Mouse (Mus musculus) embryonic facial prominence, embryonic 15.5 days (tissue): Measurements from ENCODE around the gene Plekhm1. TPM values are rescaled to one million over a fixed set of nuclear protein-coding genes. Genes with fewer than 3 reads are reported as not detected.
"Not testable (repeated sequence)": the region's sequence is repeated elsewhere in the genome, so short reads cannot be mapped to it uniquely, and the experiment has no call there.

Experiments
- ATAC-seq: fragments of 200-750 bp; cut with Nextera tagmentation; 2 replicates; pipeline ENCODE4 v1.8.0; 2017; ENCODE audit warnings: low read depth, moderate TSS enrichment; ENCODE audit not compliant: insufficient number of reproducible peaks, low FRiP score, low TSS enrichment
- H3K27ac ChIP-seq: fragments of 300-500 bp; sonication (generic); replicated peaks from 2 replicates; pipeline ENCODE4 v1.5.1; 2015; ENCODE audit warnings: mild to moderate bottlenecking, inconsistent platforms
- H3K27me3 ChIP-seq: fragments of 300-500 bp; sonication (generic); 2 replicates; pipeline ENCODE4 v1.6.1; 2015; ENCODE audit warnings: inconsistent platforms
- H3K36me3 ChIP-seq: fragments of 300-500 bp; sonication (generic); 2 replicates; pipeline ENCODE4 v1.6.1; 2015; ENCODE audit warnings: mild to moderate bottlenecking, inconsistent platforms
- H3K4me1 ChIP-seq: fragments of 300-500 bp; sonication (generic); 2 replicates; pipeline ENCODE4 v1.6.1; 2015; ENCODE audit warnings: inconsistent platforms
- H3K4me2 ChIP-seq: fragments of 300-500 bp; sonication (generic); replicated peaks from 2 replicates; pipeline ENCODE4 v1.6.1; 2015; ENCODE audit warnings: mild to moderate bottlenecking, inconsistent platforms
- H3K4me3 ChIP-seq: fragments of 300-500 bp; sonication (generic); replicated peaks from 2 replicates; pipeline ENCODE4 v1.5.1; 2015; ENCODE audit warnings: mild to moderate bottlenecking, inconsistent platforms
- H3K9ac ChIP-seq: fragments of 300-500 bp; sonication (generic); 2 replicates; pipeline ENCODE4 v1.6.1; 2015; ENCODE audit warnings: inconsistent platforms
- H3K9me3 ChIP-seq: fragments of 300-500 bp; sonication (generic); replicated peaks from 2 replicates; pipeline ENCODE4 v1.6.1; 2016; ENCODE audit warnings: inconsistent platforms
- WGBS: fragments of 180-500 bp; shearing (Covaris S2); methylation state at CpG from one replicate; pipeline ENCODE4 v1.1.7; 2015; 5-methylcytosine and 5-hydroxymethylcytosine counted together
- polyA plus RNA-seq: library from polyadenylated mRNA; unstranded; fragments of >200 nt; fragmentation: Nextera tagmentation; extraction: Ambion mirVana; gene quantifications from 2 replicates; pipeline ENCODE4 v1.2.1, GENCODE M21; 2015

Gene Plekhm1
- polyA plus RNA-seq, 1 experiment from 2014 or later = 9.2 TPM

DNA sequence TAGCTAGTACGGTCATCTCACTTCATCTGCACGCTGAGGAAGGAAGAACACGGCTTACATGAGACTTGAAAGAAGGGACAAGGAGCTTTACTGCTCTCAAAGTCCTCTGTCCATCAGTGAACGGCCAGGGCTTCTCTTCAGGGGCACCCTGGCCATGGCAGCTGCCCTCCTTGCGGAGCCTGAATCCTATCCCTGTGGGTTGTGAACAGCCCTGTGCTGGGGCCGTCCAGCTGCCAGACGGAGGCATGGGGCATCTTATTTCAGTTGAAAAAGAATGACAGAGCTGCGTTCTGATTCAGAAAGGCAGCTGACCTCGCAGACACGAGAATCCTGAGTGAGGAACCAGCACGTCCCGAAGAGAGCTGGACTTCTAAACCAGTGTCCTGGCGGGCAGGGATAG is 3.6 kb downstream of the Plekhm1 start:
- H3K4me1 ChIP-seq = peaks cover 22% of the 10 kb centered on the region
- H3K27ac ChIP-seq = no peak overlapping the region
- H3K4me2 ChIP-seq = no peak overlapping the region
- H3K4me3 ChIP-seq = no peak overlapping the region
- no peaks in the 10 kb centered on the region for H3K9me3 ChIP-seq
- H3K36me3 ChIP-seq = no peaks in the 10 kb centered on the region; the same call in 1 of the 2 replicates
- WGBS = 86% methylated on average over 13 of the region's 13 CpGs
- ATAC-seq = no peak
- H3K27me3 ChIP-seq = no peaks in the 10 kb centered on the region
- H3K9ac ChIP-seq = no peak overlapping the region

DNA sequence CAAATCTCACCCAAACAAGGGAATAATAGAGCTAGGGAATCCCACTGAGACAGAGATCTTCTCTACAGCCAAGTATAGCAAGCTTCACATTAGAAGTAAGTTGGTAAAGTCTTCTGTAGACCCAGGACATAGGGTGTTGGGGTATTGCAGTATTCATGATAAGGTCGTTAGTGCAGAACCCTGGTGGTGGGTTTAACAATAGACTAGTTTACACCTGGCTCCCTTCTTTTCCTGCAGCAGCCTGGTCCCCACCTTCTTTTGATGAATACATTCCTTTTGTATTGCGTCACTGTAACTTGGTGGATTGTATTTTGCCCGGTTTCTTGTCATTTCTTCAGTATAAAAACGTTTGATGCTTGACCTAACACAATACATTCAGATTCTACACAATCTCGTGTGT is 5.4 kb downstream of the Plekhm1 start:
- H3K9ac ChIP-seq, H3K4me2 ChIP-seq, ATAC-seq, H3K4me3 ChIP-seq, H3K27me3 ChIP-seq, H3K27ac ChIP-seq, H3K9me3 ChIP-seq, H3K36me3 ChIP-seq: not testable (repeated sequence)
- WGBS = 64% methylated on average over 5 of the region's 5 CpGs
- H3K4me1 ChIP-seq = peaks cover 15% of the 10 kb centered on the region

DNA sequence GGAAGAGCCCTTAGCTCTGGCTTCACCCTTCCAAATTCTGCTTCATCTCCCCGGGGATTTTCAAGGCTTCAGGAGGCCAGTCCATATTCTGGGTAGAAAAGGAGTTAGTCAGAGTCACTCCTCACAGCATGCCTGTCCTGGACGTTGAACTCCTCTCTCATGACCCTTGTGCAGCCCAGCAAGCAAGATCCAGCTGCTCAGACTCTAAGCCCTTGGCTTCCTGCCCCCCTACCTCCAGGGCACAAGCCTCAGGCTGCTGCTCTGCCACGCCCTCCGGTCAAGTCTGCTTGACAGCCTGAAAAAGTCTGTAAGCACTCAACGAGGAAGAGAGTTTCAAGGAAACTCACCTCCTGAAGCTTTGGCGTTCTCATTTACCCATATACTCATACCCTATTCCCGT is 5.9 kb downstream of the Plekhm1 start:
- H3K9ac ChIP-seq = no peak overlapping the region
- no peak overlapping the region for H3K4me3 ChIP-seq
- peaks cover 10% of the 10 kb centered on the region for H3K4me1 ChIP-seq
- H3K36me3 ChIP-seq = peaks cover 5% of the 10 kb centered on the region
- H3K4me2 ChIP-seq = no peak overlapping the region
- no peak for ATAC-seq
- no peaks in the 10 kb centered on the region for H3K27me3 ChIP-seq
- H3K9me3 ChIP-seq = no peaks in the 10 kb centered on the region
- WGBS = 66% methylated on average over 7 of the region's 7 CpGs
- H3K27ac ChIP-seq = no peak overlapping the region

DNA sequence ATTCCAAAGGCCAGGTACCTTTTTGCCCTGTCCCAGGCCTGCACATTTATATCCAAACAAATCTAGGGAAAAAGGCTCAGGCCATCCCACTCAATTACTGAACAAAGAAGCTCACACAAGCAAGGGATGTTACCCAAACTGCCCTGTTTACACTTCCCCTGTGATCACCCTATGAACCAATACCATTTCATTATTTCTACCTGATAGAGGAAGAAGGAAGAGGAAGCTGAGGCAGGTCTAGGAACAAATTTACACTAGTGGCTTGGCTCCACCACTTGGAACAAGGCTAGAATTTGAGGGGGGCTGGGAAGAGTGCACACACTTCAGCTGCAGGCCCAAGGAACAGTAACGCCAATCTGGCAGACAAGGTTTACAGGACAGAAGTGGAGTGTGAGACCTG is 6.7 kb downstream of the Plekhm1 start:
- no peak overlapping the region for H3K27ac ChIP-seq
- ATAC-seq = no peak

DNA sequence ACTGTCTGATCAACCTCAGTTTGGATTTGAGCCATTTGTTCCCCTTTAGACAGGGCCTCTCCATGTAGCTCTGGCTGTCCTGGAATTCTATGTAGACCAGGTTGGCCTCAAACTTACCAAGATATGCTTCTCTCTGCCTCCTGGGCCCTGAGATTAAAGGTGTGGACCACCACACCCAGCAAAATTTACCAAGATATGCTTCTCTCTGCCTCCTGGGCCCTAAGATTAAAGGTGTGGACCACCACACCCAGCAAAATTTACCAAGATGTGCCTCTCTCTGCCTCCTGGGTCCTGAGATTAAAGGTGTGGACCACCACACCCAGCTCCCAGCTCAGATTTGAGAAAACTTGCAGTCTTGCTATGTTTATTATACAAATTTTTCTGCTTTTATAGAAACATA is 7.9 kb downstream of the Plekhm1 start:
- Histone ChIP-seq H3K4me2 (no peak overlapping the region), H3K4me1 (no peaks in the 10 kb centered on the region), H3K27me3 (no peaks in the 10 kb centered on the region), H3K9ac (no peak overlapping the region), H3K27ac (no peak overlapping the region), H3K4me3 (no peak overlapping the region), H3K9me3 (no peaks in the 10 kb centered on the region), H3K36me3 (peaks cover 5% of the 10 kb centered on the region)
- ATAC-seq = no peak

More for the DNA sequence above, 6.7 kb downstream of the Plekhm1 start:
- 94% methylated on average over 1 of the region's 1 CpGs for WGBS
- H3K4me3 ChIP-seq = no peak overlapping the region
- 0 out of 2 replicates have a peak, but pooled peaks cover 2% of the 10 kb centered on the region for H3K4me1 ChIP-seq
- no peaks in the 10 kb centered on the region for H3K27me3 ChIP-seq
- no peaks in the 10 kb centered on the region for H3K9me3 ChIP-seq
- H3K36me3 ChIP-seq = peaks cover 5% of the 10 kb centered on the region
- no peak overlapping the region for H3K9ac ChIP-seq
- H3K4me2 ChIP-seq = no peak overlapping the region

DNA sequence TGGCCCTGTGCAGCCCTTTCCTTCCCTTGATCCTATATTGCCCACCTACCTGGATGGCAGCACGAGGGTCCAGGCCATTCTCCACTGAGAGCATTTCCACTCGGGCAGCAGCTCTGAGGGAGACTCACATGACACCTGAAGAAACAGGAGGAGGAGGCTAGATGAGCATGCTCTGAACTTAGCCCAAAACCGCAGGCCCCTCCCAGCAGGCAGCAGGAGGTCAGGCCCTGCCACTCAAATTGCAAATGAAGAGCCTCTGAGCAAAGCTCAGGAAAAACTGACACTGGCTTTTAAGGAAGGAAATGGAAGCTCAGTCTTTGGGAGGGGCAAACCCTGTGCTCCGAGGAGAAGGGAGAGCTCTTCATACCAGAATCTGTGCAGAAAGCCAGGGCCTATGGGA is 8.7 kb downstream of the Plekhm1 start:
- Histone ChIP-seq H3K4me2 (no peak overlapping the region), H3K27me3 (no peaks in the 10 kb centered on the region), H3K27ac (no peak overlapping the region), H3K36me3 (peaks cover 5% of the 10 kb centered on the region), H3K4me1 (no peaks in the 10 kb centered on the region), H3K4me3 (no peak overlapping the region), H3K9ac (no peak overlapping the region), H3K9me3 (no peaks in the 10 kb centered on the region)
- whole genome bisulfite sequencing = 46% methylated on average over 4 of the region's 4 CpGs
- ATAC-seq = no peak

DNA sequence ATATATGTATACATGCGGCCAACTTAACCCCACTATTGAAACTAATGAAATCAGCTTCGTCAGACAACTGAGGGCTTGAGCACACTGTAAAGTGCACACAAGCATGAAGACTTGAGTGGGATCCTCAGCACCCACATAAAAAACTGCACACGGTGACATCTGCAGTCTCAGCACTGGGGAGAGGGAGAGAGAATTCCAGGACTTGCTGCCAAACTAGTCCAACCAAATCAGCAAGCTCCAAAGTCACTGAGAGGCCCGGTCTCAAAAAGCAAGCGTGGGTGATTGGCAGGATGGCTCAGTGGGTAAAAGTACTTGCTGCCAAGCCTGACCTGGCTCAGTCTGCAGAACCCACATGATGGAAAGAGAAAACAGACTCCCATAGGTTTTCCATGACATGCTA is 9.7 kb downstream of the Plekhm1 start:
- Histone ChIP-seq H3K27me3 (no peaks in the 10 kb centered on the region), H3K36me3 (peaks cover 5% of the 10 kb centered on the region), H3K4me2 (no peak overlapping the region), H3K4me3 (no peak overlapping the region), H3K27ac (no peak overlapping the region), H3K9ac (no peak overlapping the region), H3K9me3 (no peaks in the 10 kb centered on the region), H3K4me1 (no peaks in the 10 kb centered on the region)
- ATAC-seq = no peak
- 87% methylated on average over 5 of the region's 5 CpGs for WGBS

DNA sequence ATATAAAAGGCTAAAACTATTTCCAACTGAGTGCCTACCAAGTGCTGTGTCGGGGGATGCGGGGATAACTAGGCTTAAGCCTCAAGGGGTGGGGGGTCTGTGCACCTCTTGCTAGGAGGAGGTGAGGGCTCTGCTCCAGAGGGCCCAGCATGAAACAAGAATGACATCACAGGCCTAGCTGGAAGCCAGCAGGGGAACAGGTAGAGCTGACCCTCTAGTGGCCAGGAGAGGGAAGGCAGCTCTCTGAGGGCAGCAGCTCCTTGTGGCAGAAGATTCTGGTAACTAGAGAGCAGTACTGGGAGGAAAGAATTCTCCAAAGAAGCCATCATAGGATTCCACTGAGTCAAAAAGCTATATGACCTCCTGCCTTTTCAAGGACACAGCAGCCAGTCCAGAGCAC is 10.3 kb downstream of the Plekhm1 start:
- H3K27me3 ChIP-seq = no peaks in the 10 kb centered on the region
- H3K4me3 ChIP-seq = no peak overlapping the region
- H3K9ac ChIP-seq = no peak overlapping the region
- H3K4me1 ChIP-seq = no peaks in the 10 kb centered on the region
- 47% methylated on average over 2 of the region's 2 CpGs for WGBS
- H3K27ac ChIP-seq = no peak overlapping the region
- no peaks in the 10 kb centered on the region for H3K9me3 ChIP-seq
- no peak overlapping the region for H3K4me2 ChIP-seq
- no peak for ATAC-seq
- H3K36me3 ChIP-seq = peaks cover 5% of the 10 kb centered on the region

DNA sequence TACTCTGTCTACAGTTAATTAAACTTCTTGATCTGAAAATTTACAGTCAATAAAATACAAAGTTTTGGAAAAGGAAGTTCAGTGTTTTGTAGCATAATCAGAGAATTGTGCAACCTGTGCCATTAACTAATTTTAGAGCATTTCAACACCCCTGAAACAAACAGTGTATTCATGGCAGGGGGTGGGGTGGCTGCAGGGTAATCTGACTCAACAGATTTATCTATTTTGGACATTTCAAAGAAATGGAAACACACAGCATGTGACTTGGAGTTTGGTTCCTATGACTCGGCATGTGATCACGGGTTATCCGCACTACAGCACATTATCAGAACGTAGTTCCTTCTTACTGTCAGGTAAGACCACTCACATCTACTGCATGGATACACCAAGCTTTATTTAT is 12.5 kb downstream of the Plekhm1 start:
- Histone ChIP-seq H3K27ac (no peak overlapping the region), H3K4me1 (no peaks in the 10 kb centered on the region), H3K9me3 (no peaks in the 10 kb centered on the region), H3K9ac (no peak overlapping the region), H3K4me3 (no peak overlapping the region), H3K27me3 (no peaks in the 10 kb centered on the region), H3K4me2 (no peak overlapping the region), H3K36me3 (peaks cover 26% of the 10 kb centered on the region)
- ATAC-seq = no peak
- 85% methylated on average over 4 of the region's 4 CpGs for WGBS

DNA sequence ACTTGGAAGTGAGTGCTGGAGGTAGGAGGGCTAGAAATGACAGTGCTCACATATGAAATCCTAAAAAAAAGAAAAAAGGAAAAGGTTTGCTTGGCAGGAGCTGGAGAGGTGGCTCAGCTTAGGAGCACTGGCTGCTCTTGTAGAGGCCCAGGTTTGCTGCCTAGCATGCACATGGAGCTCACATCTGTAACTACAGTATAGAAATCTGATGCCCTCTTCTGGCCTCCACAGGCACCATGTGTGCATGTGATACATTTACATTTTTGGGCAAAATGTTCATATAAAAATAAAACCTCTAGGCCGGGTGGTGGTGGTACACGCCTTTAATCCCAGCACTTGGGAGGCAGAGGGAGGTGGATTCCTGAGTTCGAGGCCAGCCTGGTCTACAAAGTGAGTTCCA is 13.4 kb downstream of the Plekhm1 start:
- H3K4me3 ChIP-seq = no peak overlapping the region
- H3K4me2 ChIP-seq = no peak overlapping the region
- peaks cover 35% of the 10 kb centered on the region for H3K36me3 ChIP-seq
- no peak overlapping the region for H3K27ac ChIP-seq
- H3K4me1 ChIP-seq = no peaks in the 10 kb centered on the region
- no peaks in the 10 kb centered on the region for H3K9me3 ChIP-seq
- H3K27me3 ChIP-seq = no peaks in the 10 kb centered on the region
- H3K9ac ChIP-seq = no peak overlapping the region
- 74% methylated on average over 3 of the region's 3 CpGs for WGBS
- no peak for ATAC-seq

DNA sequence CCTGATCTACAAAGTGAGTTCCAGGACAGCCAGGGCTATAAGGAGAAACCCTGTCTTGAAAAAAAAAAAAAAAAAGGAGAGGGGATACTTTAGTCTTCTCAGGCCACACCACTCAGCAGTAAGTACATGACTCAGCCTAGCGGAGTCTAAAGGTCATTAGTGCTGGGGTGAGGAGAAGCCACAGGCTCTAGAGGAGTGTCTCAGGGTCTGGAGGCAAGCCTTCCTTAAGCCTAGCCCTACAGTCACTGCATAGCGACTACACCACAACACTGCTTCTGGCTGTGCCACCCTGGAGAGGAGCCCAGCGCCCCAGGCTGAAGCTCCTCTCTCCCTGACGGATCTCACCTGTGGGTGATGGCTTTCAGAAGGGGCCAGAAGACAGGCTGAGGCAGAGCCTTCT is 15.8 kb downstream of the Plekhm1 start:
- Histone ChIP-seq H3K27ac (no peak overlapping the region), H3K9me3 (no peaks in the 10 kb centered on the region), H3K4me2 (no peak overlapping the region), H3K4me3 (no peak overlapping the region), H3K27me3 (no peaks in the 10 kb centered on the region), H3K9ac (no peak overlapping the region), H3K36me3 (peaks cover 50% of the 10 kb centered on the region), H3K4me1 (no peaks in the 10 kb centered on the region)
- 84% methylated on average over 4 of the region's 4 CpGs for WGBS
- ATAC-seq = no peak

DNA sequence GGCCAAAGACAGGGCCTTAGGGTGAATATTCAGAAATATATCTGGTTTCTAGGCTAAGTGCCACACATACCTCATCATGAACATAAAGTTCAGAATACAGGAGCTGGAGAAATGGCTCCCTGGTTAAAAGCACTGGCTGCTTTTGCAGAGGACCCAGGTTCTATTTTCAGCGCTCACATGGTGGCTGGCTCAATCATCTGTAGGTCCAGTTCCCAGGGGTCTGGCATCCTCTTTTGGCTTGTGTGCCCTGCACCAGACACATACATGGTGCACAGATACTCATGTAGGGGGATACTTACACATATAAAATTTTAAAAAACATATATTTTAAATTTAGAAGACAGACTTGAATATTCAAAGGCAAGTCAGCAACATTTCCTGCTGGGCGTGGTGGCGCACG is 16.3 kb downstream of the Plekhm1 start:
- Histone ChIP-seq H3K27me3 (no peaks in the 10 kb centered on the region), H3K4me1 (no peaks in the 10 kb centered on the region), H3K27ac (no peak overlapping the region), H3K36me3 (peaks cover 51% of the 10 kb centered on the region), H3K9me3 (no peaks in the 10 kb centered on the region), H3K9ac (no peak overlapping the region), H3K4me3 (no peak overlapping the region), H3K4me2 (no peak overlapping the region)
- no peak for ATAC-seq
- WGBS = 97% methylated on average over 4 of the region's 4 CpGs
